Mouse (Mus musculus): ENCODE data around the gene Ier3.

- TF ChIP-seq CTCF (IDR thresholded peaks at IDR 0.05; ENCODE audit: extremely low read depth, insufficient read depth, insufficient read length, insufficient replicate concordance) (no peak), POLR2A (IDR thresholded peaks at IDR 0.05; ENCODE audit: low read depth, low read length) (no peak)
Measured at GRCm38 (mm10) chr17:35813245-35813647, 8.2 kb upstream of the Ier3 start.

Data from spleen, adult 2 months (tissue).